Mouse (Mus musculus): Measurements from ENCODE around the gene Ptpn9. TPM values are rescaled to one million over a fixed set of nuclear protein-coding genes. Genes with fewer than 3 reads are reported as not detected.
A peak's percentile ranks its signal among the peaks of the same experiment; 100 is the strongest.

The Ptpn9 gene
- polyA plus RNA-seq, 1 experiment from 2014 or later: 40.0 TPM

GRCm38 (mm10) chr9:57074822-57075603, 80.3 kb downstream of the Ptpn9 start:
- Histone ChIP-seq H3K4me3 (ENCODE audit: low read length) (peak overlapping the region; percentile 81), H3K36me3 (ENCODE audit: control insufficient read depth, insufficient read depth, low read length) (no peaks in the 10 kb centered on the region), H3K4me1 (ENCODE audit: control insufficient read depth, insufficient read depth, low read length) (peaks cover 12% of the 10 kb centered on the region; the same call in 1 of the 2 replicates), H3K4me2 (replicated peaks; ENCODE audit: low read depth, low read length) (peak overlapping the region; percentile 47), H3K9ac (ENCODE audit: low read depth, low read length) (peak overlapping the region; percentile 74), H3K27ac (ENCODE audit: low read depth, low read length) (peak overlapping the region; percentile 92), H3K9me3 (ENCODE audit: control insufficient read depth, low read length) (no peaks in the 10 kb centered on the region), H3K27me3 (ENCODE audit: control insufficient read depth, insufficient read depth, low read length) (no peaks in the 10 kb centered on the region)
- WGBS: 6% methylated on average over 17 of the region's 17 CpGs
- ATAC-seq (ENCODE audit: low FRiP score, low TSS enrichment): no peak

GRCm38 (mm10) chr9:57075681-57076381, 81.1 kb downstream of the Ptpn9 start:
- Histone ChIP-seq H3K4me1 (ENCODE audit: control insufficient read depth, insufficient read depth, low read length) (peaks cover 8% of the 10 kb centered on the region; the same call in 1 of the 2 replicates), H3K4me3 (ENCODE audit: low read length) (peak overlapping the region; percentile 87), H3K4me2 (replicated peaks; ENCODE audit: low read depth, low read length) (peak overlapping the region; percentile 68), H3K9me3 (ENCODE audit: control insufficient read depth, low read length) (no peaks in the 10 kb centered on the region), H3K9ac (ENCODE audit: low read depth, low read length) (peak overlapping the region; percentile 87), H3K27ac (ENCODE audit: low read depth, low read length) (peak overlapping the region; percentile 99), H3K36me3 (ENCODE audit: control insufficient read depth, insufficient read depth, low read length) (no peaks in the 10 kb centered on the region; the same call in 1 of the 2 replicates), H3K27me3 (ENCODE audit: control insufficient read depth, insufficient read depth, low read length) (no peaks in the 10 kb centered on the region)
- ATAC-seq (ENCODE audit: low FRiP score, low TSS enrichment): peak; percentile 80
- under 1% methylated on average over 43 of the region's 43 CpGs for WGBS

GRCm38 (mm10) chr9:57076701-57077660, 82.3 kb downstream of the Ptpn9 start:
- Histone ChIP-seq H3K4me2 (replicated peaks; ENCODE audit: low read depth, low read length) (peak overlapping the region; percentile 68), H3K4me1 (ENCODE audit: control insufficient read depth, insufficient read depth, low read length) (0 out of 2 replicates have a peak, but pooled peaks cover 8% of the 10 kb centered on the region), H3K27me3 (ENCODE audit: control insufficient read depth, insufficient read depth, low read length) (no peaks in the 10 kb centered on the region), H3K9ac (ENCODE audit: low read depth, low read length) (peak overlapping the region; percentile 87), H3K9me3 (ENCODE audit: control insufficient read depth, low read length) (no peaks in the 10 kb centered on the region), H3K4me3 (ENCODE audit: low read length) (peak overlapping the region; percentile 87), H3K36me3 (ENCODE audit: control insufficient read depth, insufficient read depth, low read length) (peaks cover 2% of the 10 kb centered on the region; the same call in 1 of the 2 replicates), H3K27ac (ENCODE audit: low read depth, low read length) (peak overlapping the region; percentile 99)
- peak; percentile 16 for ATAC-seq (ENCODE audit: low FRiP score, low TSS enrichment)
- WGBS: under 1% methylated on average over 58 of the region's 72 CpGs

GRCm38 (mm10) chr9:57082236-57082635, 87.5 kb downstream of the Ptpn9 start:
- no peaks in the 10 kb centered on the region for H3K9me3 ChIP-seq (ENCODE audit: control insufficient read depth, low read length)
- H3K4me3 ChIP-seq (ENCODE audit: low read length): no peak overlapping the region
- H3K4me1 ChIP-seq (ENCODE audit: control insufficient read depth, insufficient read depth, low read length): 0 out of 2 replicates have a peak, but pooled peaks cover 4% of the 10 kb centered on the region
- peaks cover 11% of the 10 kb centered on the region; the same call in 1 of the 2 replicates for H3K36me3 ChIP-seq (ENCODE audit: control insufficient read depth, insufficient read depth, low read length)
- H3K9ac ChIP-seq (ENCODE audit: low read depth, low read length): no peak overlapping the region
- H3K27ac ChIP-seq (ENCODE audit: low read depth, low read length): no peak overlapping the region
- H3K4me2 ChIP-seq (replicated peaks; ENCODE audit: low read depth, low read length): no peak overlapping the region
- WGBS: 83% methylated on average over 3 of the region's 3 CpGs
- no peak for ATAC-seq (ENCODE audit: low FRiP score, low TSS enrichment)
- H3K27me3 ChIP-seq (ENCODE audit: control insufficient read depth, insufficient read depth, low read length): no peaks in the 10 kb centered on the region

Other genes with a start within 250 kb of the Ptpn9 start
- 4.3 and 4.6 TPM in 2 replicates for gene Lingo1, start 198.5 kb upstream of the Ptpn9 start, polyA plus RNA-seq (2014; fragmentation: Nextera tagmentation; extraction: Ambion mirVana)
- gene Odf3l1, start 130.2 kb upstream of the Ptpn9 start, polyA plus RNA-seq (2014; fragmentation: Nextera tagmentation; extraction: Ambion mirVana): 0.20 TPM in 1 of 2 replicates, not detected in the other
- gene Cspg4, start 129.9 kb upstream of the Ptpn9 start, polyA plus RNA-seq (2014; fragmentation: Nextera tagmentation; extraction: Ambion mirVana): 15.7 and 19.2 TPM in 2 replicates
- gene Snx33, start 66.6 kb upstream of the Ptpn9 start, polyA plus RNA-seq (2014; fragmentation: Nextera tagmentation; extraction: Ambion mirVana): 4.1 and 8.3 TPM in 2 replicates
- gene Imp3, start 57.4 kb upstream of the Ptpn9 start, polyA plus RNA-seq (2014; fragmentation: Nextera tagmentation; extraction: Ambion mirVana): 98.4 and 111 TPM in 2 replicates
- gene Snupn, start 44.0 kb upstream of the Ptpn9 start, polyA plus RNA-seq (2014; fragmentation: Nextera tagmentation; extraction: Ambion mirVana): 24.3 and 27.7 TPM in 2 replicates
- 28.9 and 53.2 TPM in 2 replicates for gene Sin3a, start 77.1 kb downstream of the Ptpn9 start, polyA plus RNA-seq (2014; fragmentation: Nextera tagmentation; extraction: Ambion mirVana)
- gene Man2c1, start 135.8 kb downstream of the Ptpn9 start, polyA plus RNA-seq (2014; fragmentation: Nextera tagmentation; extraction: Ambion mirVana): 28.5 and 38.7 TPM in 2 replicates
- 7.0 and 7.5 TPM in 2 replicates for gene Neil1, start 153.4 kb downstream of the Ptpn9 start, polyA plus RNA-seq (2014; fragmentation: Nextera tagmentation; extraction: Ambion mirVana)
- gene Commd4, start 163.4 kb downstream of the Ptpn9 start, polyA plus RNA-seq (2014; fragmentation: Nextera tagmentation; extraction: Ambion mirVana): 99.0 and 137 TPM in 2 replicates
- gene Trcg1, start 241.6 kb downstream of the Ptpn9 start, polyA plus RNA-seq (2014; fragmentation: Nextera tagmentation; extraction: Ambion mirVana): not detected in 2 replicates

Measured in kidney, embryonic 14.5 days (tissue).